Mouse (Mus musculus) hindbrain, embryonic 11.5 days (tissue): ENCODE data around the gene Ccl8. TPM values are rescaled to one million over a fixed set of nuclear protein-coding genes. Genes with fewer than 3 reads are reported as not detected.

Source experiments
- ATAC-seq: fragments of 200-750 bp; cut with Nextera tagmentation; 2 replicates; pipeline ENCODE4 v1.8.0; 2017; ENCODE audit warnings: mild to moderate bottlenecking, moderate TSS enrichment, moderate library complexity; ENCODE audit not compliant: low FRiP score
- DNase-seq: peaks from one replicate; pipeline ENCODE4 v3.0.0-alpha.2; 2015; ENCODE audit warnings: low spot score
- H3K27ac ChIP-seq: fragments of 300-500 bp; sonication (generic); 2 replicates; pipeline ENCODE4 v1.5.1; 2014; ENCODE audit warnings: mild to moderate bottlenecking, low read depth, low read length
- H3K27me3 ChIP-seq: fragments of 300-500 bp; sonication (generic); 2 replicates; pipeline ENCODE4 v1.6.1; 2014; ENCODE audit warnings: mild to moderate bottlenecking, low read length, moderate library complexity, mixed read lengths; ENCODE audit not compliant: control insufficient read depth, insufficient read depth
- H3K36me3 ChIP-seq: fragments of 300-500 bp; sonication (generic); 2 replicates; pipeline ENCODE4 v1.6.1; 2014; ENCODE audit warnings: mild to moderate bottlenecking, low read length, moderate library complexity, mixed read lengths; ENCODE audit not compliant: control insufficient read depth, insufficient read depth
- H3K4me1 ChIP-seq: fragments of 300-500 bp; sonication (generic); replicated peaks from 2 replicates; pipeline ENCODE4 v1.6.1; 2014; ENCODE audit warnings: low read length, mixed read lengths; ENCODE audit not compliant: control insufficient read depth, insufficient read depth
- H3K4me2 ChIP-seq: fragments of 300-500 bp; sonication (generic); replicated peaks from 2 replicates; pipeline ENCODE4 v1.6.1; 2014; ENCODE audit warnings: mild to moderate bottlenecking, low read depth, low read length
- H3K4me3 ChIP-seq: fragments of 300-500 bp; sonication (generic); 2 replicates; pipeline ENCODE4 v1.5.1; 2014; ENCODE audit warnings: low read depth, low read length
- H3K9ac ChIP-seq: fragments of 300-500 bp; sonication (generic); 2 replicates; pipeline ENCODE4 v1.6.1; 2014; ENCODE audit warnings: low read depth, low read length
- H3K9me3 ChIP-seq: fragments of 300-500 bp; sonication (generic); 2 replicates; pipeline ENCODE4 v1.6.1; 2016; ENCODE audit warnings: low read length; ENCODE audit not compliant: control insufficient read depth
- WGBS: fragments of 180-500 bp; shearing (Covaris S2); extraction: QIAGEN DNeasy Blood & Tissue Kit; methylation state at CpG from one replicate; pipeline ENCODE4 v1.1.7; 2014; 5-methylcytosine and 5-hydroxymethylcytosine counted together
- polyA plus RNA-seq: library from polyadenylated mRNA; unstranded; fragments of >200 nt; fragmentation: Nextera tagmentation; extraction: Ambion mirVana; gene quantifications from 2 replicates; pipeline ENCODE4 v1.2.1, GENCODE M21; 2014

The Ccl8 gene
- polyA plus RNA-seq, 1 experiment from 2014 or later: not detected

GRCm38 (mm10) chr11:82084360-82084759 is 30.6 kb upstream of the Ccl8 start:
- ATAC-seq: no peak

DNA sequence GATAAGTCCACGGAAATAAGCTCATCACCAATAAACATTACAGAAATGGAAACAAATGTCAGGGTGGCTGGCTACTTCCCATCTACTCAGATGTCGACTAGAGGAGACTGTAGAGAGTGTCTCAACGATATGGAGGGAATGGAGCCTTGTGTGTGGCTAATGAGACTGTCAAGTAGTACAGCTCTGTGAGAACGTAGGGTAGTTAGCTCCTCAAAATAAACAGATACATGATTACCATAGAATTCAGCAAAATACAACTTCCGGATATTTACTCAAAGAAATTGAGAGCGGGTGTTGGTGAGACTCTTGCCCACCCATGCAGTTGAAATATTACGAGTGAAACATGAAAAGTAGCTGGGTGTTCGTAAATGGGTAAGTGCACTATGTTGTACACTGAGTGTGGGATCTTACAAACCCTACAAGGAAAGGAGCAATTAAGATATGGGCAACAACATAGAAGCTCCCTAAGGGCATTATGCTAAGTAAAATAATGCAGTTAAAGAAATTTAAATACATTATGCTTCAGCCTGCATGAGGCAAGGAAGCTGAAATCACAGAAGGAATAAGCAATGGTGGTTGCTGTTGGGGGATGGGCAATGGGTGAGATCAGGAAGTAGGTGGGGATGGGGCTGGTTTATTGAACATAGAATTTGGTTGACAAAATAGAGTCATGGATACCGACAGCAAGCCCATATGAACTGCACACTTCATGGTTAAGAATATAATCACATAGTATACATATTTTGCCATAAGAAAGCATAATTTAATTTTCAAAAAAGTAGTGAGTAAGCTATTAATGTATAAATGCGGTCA is 15.3 kb upstream of the Ccl8 start:
- no peaks in the 10 kb centered on the region for H3K9me3 ChIP-seq
- no peak overlapping the region for H3K9ac ChIP-seq
- H3K27me3 ChIP-seq: no peaks in the 10 kb centered on the region
- H3K36me3 ChIP-seq: no peaks in the 10 kb centered on the region
- no peaks in the 10 kb centered on the region for H3K4me1 ChIP-seq
- H3K4me2 ChIP-seq: no peak overlapping the region
- 91% methylated on average over 10 of the region's 10 CpGs for WGBS
- no peak overlapping the region for H3K4me3 ChIP-seq
- no peak for ATAC-seq
- no peak for DNase-seq
- H3K27ac ChIP-seq: no peak overlapping the region

More at GRCm38 (mm10) chr11:82084360-82084759, 30.6 kb upstream of the Ccl8 start:
- H3K27ac ChIP-seq: no peak overlapping the region
- no peak overlapping the region for H3K9ac ChIP-seq
- no peaks in the 10 kb centered on the region for H3K9me3 ChIP-seq
- no peak overlapping the region for H3K4me2 ChIP-seq
- WGBS: 91% methylated on average over 3 of the region's 3 CpGs
- H3K4me3 ChIP-seq: no peak overlapping the region
- no peaks in the 10 kb centered on the region for H3K36me3 ChIP-seq
- H3K27me3 ChIP-seq: no peaks in the 10 kb centered on the region
- no peak for DNase-seq
- 0 out of 2 replicates have a peak, but pooled peaks cover 2% of the 10 kb centered on the region for H3K4me1 ChIP-seq

DNA sequence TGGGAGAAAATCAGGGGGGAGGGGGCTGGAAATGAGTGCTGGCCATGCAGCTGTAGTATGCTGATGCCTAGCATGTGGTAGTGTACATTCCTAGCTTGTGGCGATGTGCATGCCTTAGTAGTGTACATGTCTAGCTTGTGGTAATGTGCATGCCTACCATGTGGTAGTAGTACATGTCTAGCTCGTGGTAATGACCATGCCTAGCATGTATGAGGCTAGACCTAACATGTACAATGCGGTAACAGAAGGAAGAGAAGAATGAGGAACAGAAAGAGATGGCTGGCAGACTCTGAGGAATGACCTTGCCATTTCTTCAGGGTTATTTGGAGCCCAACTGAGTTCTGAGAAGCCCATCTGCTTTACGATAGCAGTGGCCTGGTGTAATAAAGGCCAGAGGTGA is 13.9 kb upstream of the Ccl8 start:
- ATAC-seq: no peak
- no peak overlapping the region for H3K9ac ChIP-seq

DNA sequence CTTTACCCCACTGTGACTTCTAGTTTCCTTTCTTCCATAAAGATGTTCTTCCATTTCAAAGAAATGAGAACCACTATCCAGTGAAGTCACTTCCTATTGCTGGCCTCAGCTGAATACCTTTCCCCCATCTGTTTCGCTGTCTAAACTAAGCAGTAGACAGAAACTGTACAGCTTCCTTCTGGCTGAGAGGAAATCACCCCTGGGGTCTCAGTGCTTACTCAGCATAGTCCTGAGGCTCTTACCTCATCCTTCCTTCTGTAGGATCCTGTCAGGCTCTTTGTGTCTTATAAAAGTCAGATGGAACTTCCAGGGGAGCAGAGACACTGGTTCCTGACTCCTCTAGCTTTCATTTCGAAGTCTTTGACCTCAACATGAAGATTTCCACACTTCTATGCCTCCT is 13.5 kb upstream of the Ccl8 start, which contains the start of gene Ccl12:
Ccl12 (plus strand) TSS at position 317 of the 400 bp plus-strand sequence.
- ATAC-seq (no peak), DNase-seq (no peak)
- Histone ChIP-seq H3K27me3 (no peaks in the 10 kb centered on the region), H3K4me3 (no peak within 1 kb of the TSS), H3K9ac (no peak within 1 kb of the TSS), H3K36me3 (no peaks in the 10 kb centered on the region), H3K4me2 (no peak within 1 kb of the TSS), H3K4me1 (no peaks in the 10 kb centered on the region), H3K27ac (no peak within 1 kb of the TSS), H3K9me3 (no peaks in the 10 kb centered on the region)
- WGBS: 87% methylated on average over 2 of the region's 2 CpGs

More for the DNA sequence above, 13.9 kb upstream of the Ccl8 start:
- H3K9me3 ChIP-seq: no peaks in the 10 kb centered on the region
- H3K27ac ChIP-seq: no peak overlapping the region
- H3K4me3 ChIP-seq: no peak overlapping the region
- no peaks in the 10 kb centered on the region for H3K4me1 ChIP-seq
- no peaks in the 10 kb centered on the region for H3K27me3 ChIP-seq
- no peak for DNase-seq
- WGBS: 81% methylated on average over 4 of the region's 4 CpGs
- no peaks in the 10 kb centered on the region for H3K36me3 ChIP-seq
- no peak overlapping the region for H3K4me2 ChIP-seq

- ATAC-seq: no peak
- H3K36me3 ChIP-seq: no peaks in the 10 kb centered on the region
Observed at GRCm38 (mm10) chr11:82109611-82110010, 5.4 kb upstream of the Ccl8 start.

DNA sequence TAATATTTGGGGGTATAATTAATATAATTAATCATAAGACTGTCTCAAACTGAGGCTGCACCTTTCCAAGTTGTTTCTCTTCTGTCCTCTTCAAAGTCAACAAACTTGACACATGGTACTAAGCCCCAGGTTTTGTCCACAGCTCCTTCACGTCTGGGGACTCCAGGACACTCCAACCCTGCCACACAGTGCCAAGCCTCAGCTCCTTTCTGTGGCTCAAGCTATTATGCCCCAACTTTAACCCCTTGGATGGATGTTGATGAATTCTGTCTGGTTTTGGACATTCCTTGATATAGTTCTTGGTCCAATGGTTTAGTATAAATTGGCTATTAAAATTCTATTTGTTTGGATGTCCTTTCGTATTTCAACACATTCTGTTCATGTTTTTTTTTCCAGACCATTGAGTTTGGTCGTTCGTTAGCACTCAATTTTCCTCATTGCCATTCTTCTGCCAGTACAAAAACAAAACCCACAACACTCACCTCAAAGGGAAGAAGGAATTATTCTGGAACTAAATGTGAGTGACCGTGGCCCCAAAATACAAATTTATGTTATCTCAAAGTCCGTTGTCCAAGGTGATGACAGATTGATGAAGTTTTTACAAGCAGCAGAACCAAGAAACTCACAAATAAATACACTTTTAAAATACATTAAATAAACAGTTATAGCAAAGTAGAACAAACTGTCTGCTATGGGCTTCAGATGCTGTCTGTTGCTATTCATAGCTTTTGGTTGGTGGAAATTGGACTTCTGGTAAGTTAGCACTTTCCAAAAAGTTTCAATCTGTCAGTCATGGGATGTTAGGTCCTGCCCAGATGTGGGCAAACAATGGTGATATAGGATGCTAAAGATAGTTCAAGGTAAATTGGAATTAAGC is 4.4 kb upstream of the Ccl8 start:
- no peak for DNase-seq
- no peak overlapping the region for H3K4me3 ChIP-seq
- H3K36me3 ChIP-seq: no peaks in the 10 kb centered on the region
- ATAC-seq: no peak
- no peaks in the 10 kb centered on the region for H3K4me1 ChIP-seq
- H3K27ac ChIP-seq: no peak overlapping the region
- no peak overlapping the region for H3K4me2 ChIP-seq
- no peak overlapping the region for H3K9ac ChIP-seq
- no peaks in the 10 kb centered on the region for H3K27me3 ChIP-seq
- 81% methylated on average over 6 of the region's 6 CpGs for WGBS
- H3K9me3 ChIP-seq: no peaks in the 10 kb centered on the region

More at GRCm38 (mm10) chr11:82109611-82110010, 5.4 kb upstream of the Ccl8 start:
- Histone ChIP-seq H3K4me3 (no peak overlapping the region), H3K9ac (no peak overlapping the region), H3K27me3 (no peaks in the 10 kb centered on the region), H3K4me2 (no peak overlapping the region), H3K4me1 (no peaks in the 10 kb centered on the region), H3K9me3 (no peaks in the 10 kb centered on the region), H3K27ac (no peak overlapping the region)
- no peak for DNase-seq

GRCm38 (mm10) chr11:82116041-82116440 is 1.1 kb downstream of the Ccl8 start:
- no peak for ATAC-seq
- 87% methylated on average over 3 of the region's 3 CpGs for WGBS
- Histone ChIP-seq H3K9me3 (no peaks in the 10 kb centered on the region), H3K4me3 (no peak overlapping the region), H3K4me1 (no peaks in the 10 kb centered on the region), H3K27ac (no peak overlapping the region), H3K4me2 (no peak overlapping the region), H3K36me3 (no peaks in the 10 kb centered on the region), H3K9ac (no peak overlapping the region), H3K27me3 (no peaks in the 10 kb centered on the region)
- DNase-seq: no peak

DNA sequence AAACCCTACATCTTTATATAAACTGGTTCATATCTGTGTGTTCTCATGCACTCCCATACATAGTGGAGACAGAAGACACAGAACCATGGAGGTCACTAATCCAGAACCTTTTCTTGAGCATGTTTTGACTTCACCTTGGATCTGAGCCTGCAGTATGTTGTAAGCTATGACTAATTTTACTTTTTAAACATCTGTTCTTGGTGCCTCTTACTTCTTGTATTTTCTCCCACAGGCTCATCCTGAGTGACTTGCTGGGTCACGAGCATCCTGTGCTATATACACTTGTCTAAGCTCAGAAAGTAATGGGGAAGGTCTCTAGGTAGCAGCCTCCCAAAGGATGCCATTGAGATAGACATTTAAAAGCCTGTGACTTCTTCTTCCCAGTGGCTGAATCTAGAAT is 18.0 kb downstream of the Ccl8 start:
- DNase-seq (no peak), ATAC-seq (no peak)
- H3K9me3 ChIP-seq: no peaks in the 10 kb centered on the region
- no peak overlapping the region for H3K4me3 ChIP-seq
- no peaks in the 10 kb centered on the region for H3K36me3 ChIP-seq
- H3K9ac ChIP-seq: no peak overlapping the region
- no peaks in the 10 kb centered on the region for H3K27me3 ChIP-seq
- no peaks in the 10 kb centered on the region for H3K4me1 ChIP-seq
- WGBS: 85% methylated on average over 1 of the region's 1 CpGs
- no peak overlapping the region for H3K27ac ChIP-seq
- H3K4me2 ChIP-seq: no peak overlapping the region
